Mouse (Mus musculus) heart, adult 2 months (tissue): ENCODE results near the gene Arcn1.

Experiments used
- CTCF ChIP-seq: fragments of 200-600 bp; IDR thresholded peaks from 2 replicates; pipeline ENCODE4 v1.8.1; 2022; ENCODE audit warnings: antibody characterized with exemption, mild to moderate bottlenecking, moderate library complexity
- EP300 ChIP-seq: fragments of 200-500 bp; IDR thresholded peaks from 2 replicates; pipeline ENCODE4 v1.6.1; 2011; ENCODE audit warnings: low read depth, low read length, control low read depth; ENCODE audit not compliant: insufficient read depth
- POLR2A ChIP-seq: fragments of 200-500 bp; IDR thresholded peaks from 2 replicates; pipeline ENCODE4 v1.6.1; 2011; ENCODE audit warnings: mild to moderate bottlenecking, low read depth, low read length, control low read depth; ENCODE audit not compliant: insufficient read depth

DNA sequence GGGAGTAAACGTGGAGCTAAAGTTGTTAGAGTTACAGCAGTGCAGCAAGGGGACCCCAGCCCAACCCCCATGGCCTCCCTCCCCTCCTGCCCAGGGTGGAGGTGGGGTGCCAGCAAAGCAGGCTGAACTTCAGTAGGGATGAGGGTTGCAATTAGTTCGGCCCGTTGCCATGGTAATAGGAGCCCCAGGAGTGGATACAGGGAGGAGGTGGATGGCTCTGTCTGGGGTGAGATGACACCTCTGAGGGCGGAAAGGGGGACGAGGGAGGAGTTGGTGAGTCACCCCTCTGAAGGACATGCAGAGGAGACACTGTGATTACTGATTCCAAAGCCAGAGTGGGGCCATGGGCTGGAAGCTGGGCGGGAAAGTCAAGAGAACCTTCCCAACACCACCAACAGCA, 58.7 kb downstream of the Arcn1 start:
- TF ChIP-seq POLR2A (no peak), CTCF (no peak), EP300 (no peak)
